Mouse (Mus musculus) olfactory bulb, adult 2 months (tissue): Measurements from ENCODE around the gene Gabrg3.

Source experiments
- CTCF ChIP-seq: fragments of 200-500 bp; IDR thresholded peaks from 2 replicates; pipeline ENCODE4 v1.5.1; 2012; ENCODE audit warnings: low read depth, mild to moderate bottlenecking, low read length, moderate library complexity; ENCODE audit not compliant: insufficient read depth
- POLR2A ChIP-seq: fragments of 200-500 bp; IDR thresholded peaks from 2 replicates; pipeline ENCODE4 v1.6.1; 2012; ENCODE audit warnings: mild to moderate bottlenecking, low read depth, low read length, moderate library complexity; ENCODE audit not compliant: insufficient read depth

- no peak for TF ChIP-seq CTCF
- TF ChIP-seq POLR2A = no peak
Observed at GRCm38 (mm10) chr7:57357871-57358540, 29.0 kb downstream of the Gabrg3 start.
